Mouse (Mus musculus) CD4-positive, CD25-positive, alpha-beta regulatory T cell, adult 9 weeks (primary cell): ENCODE data around the gene Gm9803. TPM values are rescaled to one million over a fixed set of nuclear protein-coding genes. Genes with fewer than 3 reads are reported as not detected.

ENCODE experiments used
- polyA plus RNA-seq: library from polyadenylated mRNA; unstranded; fragments of 100-300 nt; shearing (Covaris generic); gene quantifications from one replicate; pipeline ENCODE4 v1.2.1, GENCODE M21; 2017

The Gm9803 gene
- polyA plus RNA-seq, result 59.2 TPM

GRCm38 (mm10) chr10:43523931-43524330 lies at the start of gene Gm9803:
Gene Gm9803, plus strand, starts transcription at chr10:43524084.

DNA sequence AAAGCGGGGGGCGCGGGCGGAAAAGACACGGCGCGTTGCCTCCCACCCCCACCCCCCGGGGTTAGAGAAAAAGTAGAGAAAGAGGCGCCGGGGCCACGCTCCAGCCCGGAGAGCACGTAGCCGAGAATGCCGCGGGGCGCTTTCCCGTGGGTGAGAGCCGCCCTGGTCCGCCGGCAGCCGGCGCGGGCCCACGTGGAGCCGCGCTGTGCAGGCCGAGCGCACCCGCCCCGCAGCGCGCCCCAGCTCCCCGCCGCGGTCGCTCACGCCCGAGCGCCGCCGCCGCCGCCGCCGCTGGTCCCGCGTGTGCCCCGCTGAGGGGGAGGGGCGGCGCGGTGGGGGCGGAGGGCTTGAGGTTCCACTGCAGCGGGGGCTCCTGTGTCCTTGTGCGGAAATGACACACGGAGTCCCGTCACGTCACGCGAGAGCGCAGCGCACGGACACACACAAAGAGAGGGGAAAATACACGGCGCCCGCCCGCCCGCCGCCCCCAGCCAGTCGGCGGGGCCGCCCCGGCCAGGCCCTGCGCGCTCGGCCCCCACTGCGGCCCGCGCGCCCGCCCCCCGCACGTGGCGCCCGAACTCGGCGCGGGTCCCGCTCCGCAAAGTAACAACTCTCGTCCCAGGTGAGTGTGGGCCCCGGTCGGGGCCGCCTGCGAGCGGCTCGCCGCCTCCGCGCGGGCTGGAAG lies 45.0 kb upstream of the Gm9803 start, which contains the start of gene Bend3:
Gene Bend3 (plus strand): TSS at position 81 of the 685 bp plus-strand sequence.

DNA sequence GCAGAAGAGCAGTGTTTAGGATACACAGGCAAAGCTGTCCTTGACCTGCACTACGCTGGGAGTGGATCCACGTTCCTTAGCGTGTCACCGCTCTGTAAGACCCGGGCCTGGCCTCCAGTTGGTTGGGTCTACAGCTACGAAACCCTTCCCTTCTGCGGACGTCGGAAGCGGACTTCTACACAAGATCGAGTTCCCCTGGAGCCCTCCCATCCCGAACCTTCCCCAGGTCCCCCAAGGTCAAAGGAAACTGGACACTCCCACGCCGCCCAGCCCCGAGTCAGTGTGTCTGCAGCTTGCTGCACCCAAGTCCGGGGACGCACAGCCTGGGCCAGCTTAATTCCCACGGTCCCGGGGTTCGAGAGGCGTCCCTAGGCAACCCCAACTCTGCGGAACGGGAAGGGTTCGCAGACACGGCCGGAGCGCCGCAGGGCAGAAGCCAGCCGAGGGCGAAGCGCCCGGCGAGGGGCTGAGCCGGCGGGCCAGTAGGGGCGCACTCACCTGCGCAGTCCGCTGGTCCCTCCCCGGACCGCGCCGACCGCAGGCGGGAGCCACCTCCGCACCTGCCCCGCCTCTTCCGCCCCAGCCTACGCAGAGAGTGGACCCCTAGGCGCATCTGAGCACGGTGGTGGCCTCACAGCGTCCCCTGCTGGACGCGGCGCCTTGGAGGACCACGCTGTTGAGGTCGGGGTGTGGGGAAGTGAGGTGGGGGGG lies 16.7 kb downstream of the Gm9803 start, which contains the start of gene 1700021F05Rik:
Gene 1700021F05Rik (minus strand): TSS at position 553 of the 711 bp plus-strand sequence.

Other genes starting within 250 kb of the Gm9803 start
- gene Bend3, start 45.3 kb upstream of the Gm9803 start, polyA plus RNA-seq, result 0.91 TPM
- 27.1 TPM for gene 1700021F05Rik, start 16.9 kb downstream of the Gm9803 start, polyA plus RNA-seq
- 1.7 TPM for gene Cd24a, start 54.2 kb downstream of the Gm9803 start, polyA plus RNA-seq